Mouse (Mus musculus) liver, embryonic 16.5 days (tissue): Measurements from ENCODE around the gene Hps4. TPM values are rescaled to one million over a fixed set of nuclear protein-coding genes. Genes with fewer than 3 reads are reported as not detected.

Source experiments
- ATAC-seq: fragments of 200-750 bp; cut with Nextera tagmentation; 2 replicates; pipeline ENCODE4 v1.8.0; 2017; ENCODE audit warnings: low read depth, mild to moderate bottlenecking, moderate number of reproducible peaks, moderate library complexity
- H3K27ac ChIP-seq: fragments of 300-500 bp; sonication (generic); 2 replicates; pipeline ENCODE4 v1.5.1; 2014; ENCODE audit warnings: mild to moderate bottlenecking, low read length
- H3K27me3 ChIP-seq: fragments of 300-500 bp; sonication (generic); 2 replicates; pipeline ENCODE4 v1.6.1; 2014; ENCODE audit warnings: low read depth, low read length, mixed read lengths; ENCODE audit not compliant: control insufficient read depth, insufficient read depth
- H3K36me3 ChIP-seq: fragments of 300-500 bp; sonication (generic); 2 replicates; pipeline ENCODE4 v1.6.1; 2014; ENCODE audit warnings: mild to moderate bottlenecking; ENCODE audit not compliant: control insufficient read depth, insufficient read depth
- H3K4me1 ChIP-seq: fragments of 300-500 bp; sonication (generic); 2 replicates; pipeline ENCODE4 v1.6.1; 2014; ENCODE audit warnings: low read depth, low read length, mixed read lengths; ENCODE audit not compliant: control insufficient read depth
- H3K4me2 ChIP-seq: fragments of 300-500 bp; sonication (generic); 2 replicates; pipeline ENCODE4 v1.6.1; 2014; ENCODE audit warnings: low read depth, low read length, mixed read lengths
- H3K4me3 ChIP-seq: fragments of 300-500 bp; sonication (generic); 2 replicates; pipeline ENCODE4 v1.5.1; 2014; ENCODE audit warnings: low read depth, mild to moderate bottlenecking, low read length
- H3K9ac ChIP-seq: fragments of 300-500 bp; sonication (generic); 2 replicates; pipeline ENCODE4 v1.6.1; 2014; ENCODE audit warnings: low read depth, low read length
- H3K9me3 ChIP-seq: fragments of 300-500 bp; sonication (generic); replicated peaks from 2 replicates; pipeline ENCODE4 v1.6.1; 2016; ENCODE audit warnings: low read length; ENCODE audit not compliant: control insufficient read depth
- WGBS: fragments of 180-500 bp; shearing (Covaris S2); extraction: QIAGEN DNeasy Blood & Tissue Kit; methylation state at CpG from one replicate; pipeline ENCODE4 v1.1.7; 2014; ENCODE audit not compliant: insufficient replicate concordance; 5-methylcytosine and 5-hydroxymethylcytosine counted together
- polyA plus RNA-seq: library from polyadenylated mRNA; unstranded; fragments of >200 nt; fragmentation: Nextera tagmentation; extraction: Ambion mirVana; gene quantifications from 2 replicates; pipeline ENCODE4 v1.2.1, GENCODE M21; 2015

Gene Hps4
- polyA plus RNA-seq, 1 experiment from 2014 or later: 11.8 TPM

DNA sequence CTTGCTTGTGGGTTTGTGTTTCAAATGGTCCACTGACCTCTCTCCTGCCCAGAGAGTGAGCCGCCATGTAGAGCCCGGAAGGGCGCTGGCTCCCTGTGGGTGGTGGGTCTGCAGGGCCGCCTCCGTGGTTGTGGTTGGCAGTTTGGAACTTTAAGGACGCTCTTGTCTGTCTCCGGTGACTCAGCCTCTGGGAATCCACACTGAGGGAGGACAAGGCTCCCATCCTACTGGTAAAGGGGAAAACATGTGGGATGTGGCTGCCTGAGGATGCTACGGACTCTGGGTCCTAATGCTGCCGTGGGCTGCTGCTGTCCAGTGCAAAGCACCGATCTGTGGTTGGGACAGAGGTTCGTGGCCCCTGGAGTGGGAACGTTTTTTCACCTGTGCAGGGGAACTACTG, 25.0 kb downstream of the Hps4 start:
- H3K4me1 ChIP-seq: no peaks in the 10 kb centered on the region
- no peak overlapping the region for H3K4me3 ChIP-seq
- ATAC-seq: no peak
- WGBS: 72% methylated on average over 12 of the region's 12 CpGs
- H3K9ac ChIP-seq: no peak overlapping the region
- H3K27ac ChIP-seq: no peak overlapping the region
- no peak overlapping the region for H3K4me2 ChIP-seq
- peaks cover 3% of the 10 kb centered on the region; the same call in 1 of the 2 replicates for H3K36me3 ChIP-seq
- H3K9me3 ChIP-seq: no peaks in the 10 kb centered on the region
- no peaks in the 10 kb centered on the region for H3K27me3 ChIP-seq

DNA sequence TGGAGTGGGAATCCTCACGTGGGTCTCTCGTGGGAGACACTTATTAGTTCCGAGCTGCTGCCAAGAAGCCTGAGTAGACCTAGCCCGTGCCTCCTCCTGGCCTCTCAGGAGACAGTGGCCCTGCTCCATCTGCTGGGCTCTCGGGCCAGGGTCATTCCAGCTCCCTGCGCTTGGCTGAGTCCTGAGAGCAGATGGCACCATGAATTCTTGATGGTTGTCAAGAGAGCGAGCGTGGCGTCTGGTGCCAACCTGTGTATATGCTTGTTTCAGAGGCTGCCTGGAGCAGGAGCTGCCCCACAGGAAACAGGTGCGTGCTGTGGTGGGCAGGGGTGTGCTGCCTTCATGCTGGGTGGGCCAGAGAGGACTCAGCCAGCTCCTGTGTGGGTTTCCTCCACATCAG, 25.8 kb downstream of the Hps4 start:
- no peaks in the 10 kb centered on the region for H3K4me1 ChIP-seq
- 76% methylated on average over 10 of the region's 10 CpGs for WGBS
- H3K9me3 ChIP-seq: no peaks in the 10 kb centered on the region
- H3K27ac ChIP-seq: no peak overlapping the region
- H3K4me3 ChIP-seq: no peak overlapping the region
- H3K27me3 ChIP-seq: no peaks in the 10 kb centered on the region
- ATAC-seq: no peak
- H3K4me2 ChIP-seq: no peak overlapping the region
- no peak overlapping the region for H3K9ac ChIP-seq
- H3K36me3 ChIP-seq: peaks cover 3% of the 10 kb centered on the region; the same call in 1 of the 2 replicates

DNA sequence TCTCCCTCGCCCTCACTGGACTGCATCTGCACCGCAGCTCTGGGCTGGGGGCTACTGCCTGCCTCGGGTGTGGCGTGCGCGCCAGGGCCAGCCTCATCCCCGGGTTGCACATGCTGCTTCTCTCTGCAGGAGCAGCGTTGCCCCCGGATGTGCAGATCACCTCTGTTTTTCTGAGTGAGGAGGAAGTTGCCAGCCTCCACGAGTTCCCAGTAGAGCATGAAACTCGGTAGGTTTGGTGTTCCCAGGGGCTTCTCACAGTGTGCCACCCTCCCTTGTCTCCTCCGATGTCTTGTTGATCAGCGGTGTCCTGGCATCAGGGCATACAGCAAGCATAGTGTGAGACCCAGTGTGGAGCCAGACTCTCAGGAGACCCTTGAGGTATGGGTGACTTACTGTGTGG, 26.4 kb downstream of the Hps4 start:
- Histone ChIP-seq H3K4me3 (no peak overlapping the region), H3K36me3 (peaks cover 3% of the 10 kb centered on the region; the same call in 1 of the 2 replicates), H3K27ac (no peak overlapping the region), H3K9me3 (no peaks in the 10 kb centered on the region), H3K27me3 (no peaks in the 10 kb centered on the region), H3K4me1 (no peaks in the 10 kb centered on the region), H3K4me2 (no peak overlapping the region), H3K9ac (no peak overlapping the region)
- no peak for ATAC-seq
- WGBS: 82% methylated on average over 13 of the region's 13 CpGs

DNA sequence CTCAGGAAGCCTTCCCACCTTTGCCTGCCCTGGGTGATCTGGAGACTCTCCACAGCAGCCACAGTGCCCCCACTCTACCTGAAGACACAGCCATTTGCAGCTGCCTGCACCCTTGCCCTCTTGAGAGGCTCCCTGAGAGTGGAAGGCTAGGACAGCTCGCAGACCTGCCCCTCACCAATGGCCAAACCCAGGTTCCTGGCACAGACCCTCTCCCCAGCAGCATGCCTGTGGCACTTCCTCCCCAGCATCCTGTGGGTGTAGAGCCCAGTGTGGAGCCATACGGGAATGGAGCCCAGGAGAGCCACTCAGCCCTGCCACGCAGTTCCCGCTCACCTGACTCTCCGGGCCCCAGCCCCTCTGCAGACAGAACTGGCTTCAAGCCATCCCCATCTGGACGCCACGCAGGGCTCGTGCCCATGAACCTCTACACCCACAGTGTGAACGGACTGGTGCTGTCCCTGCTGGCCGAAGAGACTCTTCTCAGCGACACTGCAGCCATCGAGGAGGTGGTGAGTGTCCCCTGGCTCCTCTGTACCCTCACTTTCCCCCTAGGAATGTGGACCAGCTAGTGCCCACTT, 27.4 kb downstream of the Hps4 start:
- H3K4me3 ChIP-seq: no peak overlapping the region
- H3K4me2 ChIP-seq: no peak overlapping the region
- peaks cover 3% of the 10 kb centered on the region; the same call in 1 of the 2 replicates for H3K36me3 ChIP-seq
- no peak overlapping the region for H3K27ac ChIP-seq
- no peaks in the 10 kb centered on the region for H3K4me1 ChIP-seq
- no peak overlapping the region for H3K9ac ChIP-seq
- ATAC-seq: no peak
- H3K9me3 ChIP-seq: no peaks in the 10 kb centered on the region
- WGBS: 77% methylated on average over 12 of the region's 12 CpGs
- H3K27me3 ChIP-seq: no peaks in the 10 kb centered on the region

DNA sequence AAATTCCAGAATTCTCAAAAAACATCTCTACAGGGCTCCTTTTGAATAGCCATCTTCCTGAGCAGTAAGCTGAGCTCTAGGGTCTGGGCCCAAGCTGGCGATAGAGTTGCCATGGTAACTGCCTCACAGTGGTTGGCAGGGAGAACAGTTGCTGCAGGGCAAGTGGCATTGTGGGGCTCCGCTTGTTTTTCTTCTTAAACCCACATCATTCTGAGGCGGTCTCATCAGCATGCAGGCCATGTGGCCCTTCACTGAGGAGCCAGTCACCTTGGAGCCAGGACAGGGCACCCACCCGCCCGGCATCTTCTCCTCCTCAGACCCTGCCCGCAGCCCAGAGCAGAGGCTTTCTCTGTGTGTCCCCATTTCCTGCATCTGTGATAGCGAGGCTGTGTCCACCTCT, 29.1 kb downstream of the Hps4 start:
- 68% methylated on average over 7 of the region's 7 CpGs for WGBS
- Histone ChIP-seq H3K36me3 (peaks cover 3% of the 10 kb centered on the region; the same call in 1 of the 2 replicates), H3K4me3 (no peak overlapping the region), H3K9me3 (no peaks in the 10 kb centered on the region), H3K4me1 (no peaks in the 10 kb centered on the region), H3K4me2 (no peak overlapping the region), H3K27ac (no peak overlapping the region), H3K27me3 (no peaks in the 10 kb centered on the region), H3K9ac (no peak overlapping the region)
- ATAC-seq: no peak

DNA sequence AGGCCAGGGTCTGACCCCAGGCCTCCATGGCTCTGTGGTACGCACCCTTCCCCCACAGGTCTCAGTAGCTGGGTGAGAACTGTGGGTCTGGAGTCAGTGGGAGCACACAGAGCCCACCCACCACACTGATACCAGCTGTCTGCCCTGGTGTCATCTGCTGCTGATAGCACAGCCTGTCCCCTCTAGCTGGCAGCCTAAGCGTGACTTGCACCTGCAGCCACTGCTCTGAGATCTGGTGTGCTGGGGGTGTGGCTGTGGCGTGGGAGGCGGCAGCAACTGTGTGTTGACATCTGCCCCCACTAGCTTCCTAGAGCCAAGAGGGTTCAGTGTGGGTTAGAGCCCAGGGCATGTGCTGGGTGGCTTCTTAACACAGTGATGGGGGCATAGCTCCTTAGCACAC, 33.2 kb downstream of the Hps4 start:
- H3K9ac ChIP-seq: no peak overlapping the region
- no peaks in the 10 kb centered on the region for H3K36me3 ChIP-seq
- no peaks in the 10 kb centered on the region for H3K4me1 ChIP-seq
- 60% methylated on average over 4 of the region's 4 CpGs for WGBS
- H3K9me3 ChIP-seq: no peaks in the 10 kb centered on the region
- H3K27me3 ChIP-seq: no peaks in the 10 kb centered on the region
- no peak overlapping the region for H3K4me3 ChIP-seq
- no peak overlapping the region for H3K27ac ChIP-seq
- no peak for ATAC-seq
- no peak overlapping the region for H3K4me2 ChIP-seq

DNA sequence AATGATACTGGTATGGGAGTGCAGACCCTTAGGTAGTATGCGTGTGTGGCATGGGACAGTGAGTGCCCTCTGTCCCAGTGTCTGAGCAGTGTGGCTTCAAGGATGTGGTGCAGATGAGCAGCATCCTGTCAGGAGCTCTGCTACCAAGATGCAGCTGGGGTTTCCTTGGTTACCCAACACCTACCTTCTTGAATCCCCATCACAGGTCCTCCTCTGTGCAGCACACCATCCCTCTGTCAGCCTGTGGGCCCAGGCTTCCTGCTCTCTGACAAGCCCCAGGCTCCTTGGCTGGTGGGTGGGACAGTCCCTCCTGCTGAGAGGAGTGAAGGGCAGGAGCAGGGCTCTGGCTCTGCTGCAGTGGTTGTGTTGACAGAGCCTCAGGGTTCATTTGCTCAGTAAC, 34.5 kb downstream of the Hps4 start:
- Histone ChIP-seq H3K9me3 (no peaks in the 10 kb centered on the region), H3K4me1 (no peaks in the 10 kb centered on the region), H3K27me3 (no peaks in the 10 kb centered on the region), H3K9ac (no peak overlapping the region), H3K4me3 (no peak overlapping the region), H3K4me2 (no peak overlapping the region), H3K36me3 (no peaks in the 10 kb centered on the region), H3K27ac (no peak overlapping the region)
- ATAC-seq: no peak
- WGBS: 75% methylated on average over 1 of the region's 1 CpGs

DNA sequence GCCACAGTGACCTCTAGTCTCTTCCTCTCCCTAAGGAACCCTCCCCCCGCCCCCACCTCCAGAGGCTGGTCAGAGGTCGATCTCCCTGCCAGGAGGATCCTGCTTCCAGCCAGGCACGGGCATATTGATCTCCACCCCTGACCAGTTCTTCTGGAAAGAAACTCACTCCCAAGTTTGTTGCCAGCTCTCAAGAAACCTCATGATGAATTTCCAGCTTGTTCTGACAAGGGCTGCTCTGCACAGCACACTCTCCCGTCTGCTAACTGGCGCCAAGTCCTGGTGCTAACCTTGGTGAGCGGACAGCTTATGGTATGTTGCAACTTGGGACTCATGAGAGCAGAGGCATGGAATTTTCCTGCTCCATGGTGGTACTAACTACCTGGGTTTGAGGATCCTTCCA, 35.8 kb downstream of the Hps4 start:
- Histone ChIP-seq H3K9ac (no peak overlapping the region), H3K4me3 (no peak overlapping the region), H3K4me2 (no peak overlapping the region), H3K9me3 (no peaks in the 10 kb centered on the region), H3K4me1 (no peaks in the 10 kb centered on the region), H3K36me3 (no peaks in the 10 kb centered on the region), H3K27ac (no peak overlapping the region), H3K27me3 (no peaks in the 10 kb centered on the region)
- ATAC-seq: no peak
- WGBS: 73% methylated on average over 6 of the region's 6 CpGs

DNA sequence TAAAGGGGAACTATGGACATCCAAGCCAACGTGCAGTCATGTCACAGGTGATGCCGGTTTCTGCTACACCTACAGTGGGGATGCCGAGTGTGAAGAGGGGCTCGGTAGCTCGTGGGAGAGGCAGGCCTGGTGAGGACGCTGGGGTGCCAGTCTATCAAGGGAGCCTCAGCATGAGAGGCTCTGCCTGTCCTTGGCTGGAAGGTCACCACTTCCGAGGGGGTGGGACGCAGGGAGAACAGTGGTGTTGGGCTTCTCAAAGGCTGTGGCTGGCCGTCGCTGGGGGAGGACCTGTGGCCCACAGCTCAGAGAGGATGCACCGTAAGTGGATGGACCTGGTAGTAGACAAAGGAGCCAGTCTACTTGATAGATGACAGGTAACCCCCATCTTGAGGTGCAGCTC, 38.3 kb downstream of the Hps4 start:
- no peak overlapping the region for H3K4me2 ChIP-seq
- no peaks in the 10 kb centered on the region for H3K9me3 ChIP-seq
- WGBS: 59% methylated on average over 11 of the region's 11 CpGs
- no peak for ATAC-seq
- no peak overlapping the region for H3K9ac ChIP-seq
- H3K36me3 ChIP-seq: no peaks in the 10 kb centered on the region
- no peak overlapping the region for H3K27ac ChIP-seq
- H3K27me3 ChIP-seq: no peaks in the 10 kb centered on the region
- no peaks in the 10 kb centered on the region; the same call in 1 of the 2 replicates for H3K4me1 ChIP-seq
- no peak overlapping the region for H3K4me3 ChIP-seq
